Mouse (Mus musculus): ENCODE results near the gene Pde4b. TPM values are rescaled to one million over a fixed set of nuclear protein-coding genes. Genes with fewer than 3 reads are reported as not detected.

Pde4b gene
- polyA plus RNA-seq, 2 experiments from 2014 or later: 57.3 to 59.4 TPM

DNA sequence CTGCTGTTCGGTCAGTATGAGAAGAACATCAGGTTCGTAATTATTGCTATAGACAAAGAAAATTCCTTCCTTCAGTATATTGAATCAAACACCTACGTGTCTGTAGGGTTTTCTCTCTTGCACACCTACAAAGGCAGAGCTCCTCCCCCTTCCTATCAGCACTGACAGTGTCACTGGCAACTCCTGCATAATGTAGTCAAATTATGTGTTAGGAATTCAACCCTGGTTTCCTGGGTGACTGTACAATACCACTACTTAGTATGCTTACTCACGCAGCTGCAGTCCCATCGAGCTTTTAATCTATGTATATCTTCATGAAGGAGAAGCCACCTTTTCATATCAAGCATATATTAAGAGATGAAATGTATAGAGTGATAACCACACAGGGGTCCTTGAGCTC lies 99.5 kb downstream of the Pde4b start:
- no peak for ATAC-seq

DNA sequence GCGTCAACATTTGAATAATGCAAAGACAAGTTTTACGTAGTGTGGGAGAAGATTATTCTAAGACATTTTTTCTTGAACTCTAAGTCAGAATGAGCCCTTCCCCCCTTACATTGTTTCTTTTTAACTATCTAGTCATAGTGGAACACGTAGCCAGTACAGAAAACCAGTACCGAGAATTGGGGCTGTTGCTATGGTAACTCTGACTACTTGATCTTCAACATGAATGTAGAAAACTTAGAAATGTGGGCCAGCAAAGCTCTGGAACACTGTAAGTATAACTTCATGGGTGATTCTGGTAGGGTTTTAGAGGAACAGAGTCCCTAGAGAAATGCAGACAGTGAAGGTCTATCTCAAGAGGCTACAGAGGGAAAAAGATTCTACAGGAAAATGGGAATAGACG lies 110.4 kb downstream of the Pde4b start:
- no peak for ATAC-seq

- no peak for ATAC-seq
These were observed 122.4 kb downstream of the Pde4b start for GRCm38 (mm10) chr4:102209773-102210172.

DNA sequence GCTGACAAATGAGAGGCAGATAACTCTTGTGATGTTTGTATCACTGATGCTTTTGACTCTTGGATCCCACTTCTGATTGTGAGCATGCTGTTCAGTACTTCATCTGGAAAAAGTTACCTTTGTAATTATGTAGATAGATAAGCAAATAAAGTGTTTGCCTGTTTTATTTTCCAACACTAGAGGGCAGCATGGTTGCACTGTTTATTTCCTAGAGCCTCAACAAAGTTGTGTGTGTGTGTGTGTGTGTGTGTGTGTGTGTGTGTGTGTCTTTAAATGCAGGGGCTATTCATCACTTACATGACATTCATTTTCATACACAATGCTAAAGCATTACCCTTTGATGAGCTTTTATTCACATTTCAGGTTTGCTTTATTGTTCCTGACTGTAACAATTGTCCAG lies 139.4 kb downstream of the Pde4b start:
- no peak for ATAC-seq

DNA sequence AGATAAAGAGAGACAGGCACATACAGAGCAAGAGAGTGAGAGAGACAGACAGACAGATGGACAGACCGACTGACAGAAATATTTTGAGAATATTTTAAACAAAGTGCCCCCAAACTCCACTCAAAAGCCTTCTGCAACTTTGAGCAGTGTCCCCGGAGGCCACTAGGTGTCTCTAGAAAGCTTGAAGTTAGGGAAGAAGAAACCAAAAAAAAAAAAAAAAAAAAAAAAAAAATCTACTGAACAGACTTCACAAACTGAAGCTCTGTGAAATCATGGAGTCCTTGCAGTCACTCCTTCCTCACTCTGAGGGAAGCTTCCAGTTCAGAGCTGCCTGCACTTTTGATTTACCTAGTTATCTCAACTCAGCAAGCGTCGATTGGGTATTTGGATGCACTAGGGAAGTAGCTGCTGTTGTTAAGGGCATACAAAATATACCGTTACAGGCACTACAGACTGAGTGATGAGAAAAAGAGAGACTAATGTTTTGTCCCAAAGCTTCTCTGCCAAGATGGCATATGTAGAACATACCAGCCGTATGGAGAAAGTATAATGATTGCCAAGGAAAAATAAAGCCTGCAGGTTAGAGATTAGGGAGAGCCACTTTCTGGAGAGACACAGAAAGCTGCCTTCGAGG lies 141.7 kb downstream of the Pde4b start:
- ATAC-seq: no peak

DNA sequence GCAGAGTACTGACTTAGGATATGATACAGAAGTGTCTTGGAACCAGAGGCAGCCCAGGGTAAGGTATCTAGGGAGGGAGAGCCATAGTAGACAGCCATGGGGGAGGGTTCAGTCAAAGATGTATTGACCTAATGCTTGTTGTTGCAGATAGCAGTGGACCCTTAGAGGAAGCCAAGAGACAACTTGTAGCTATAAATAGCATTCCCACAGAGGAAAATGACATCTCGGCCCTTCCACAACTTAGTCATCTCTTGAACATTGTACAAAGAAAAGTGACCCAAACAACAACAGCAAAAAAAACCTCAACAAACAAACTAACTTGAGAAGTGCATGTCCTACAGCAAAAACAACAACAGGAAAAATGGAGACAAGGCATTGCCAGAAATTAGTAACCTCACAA lies 143.6 kb downstream of the Pde4b start:
- no peak for ATAC-seq

DNA sequence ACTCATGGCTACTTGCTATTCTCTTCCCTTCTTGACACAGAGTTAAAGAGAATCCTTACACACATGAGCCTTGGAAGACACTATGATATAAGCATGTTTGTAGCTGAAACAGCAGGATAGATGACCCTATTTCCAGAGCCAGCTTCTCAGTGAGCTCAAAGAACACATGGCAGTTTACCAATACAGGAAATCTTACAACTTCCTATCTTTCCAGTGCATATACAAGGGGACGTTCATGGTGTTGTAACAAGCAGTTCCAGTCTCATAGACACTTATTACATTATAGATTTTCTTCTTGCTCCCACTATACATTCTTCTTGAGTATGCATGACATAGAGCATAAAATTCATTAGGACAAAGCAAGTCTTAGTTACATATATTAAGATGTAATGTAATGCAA lies 146.3 kb downstream of the Pde4b start:
- ATAC-seq: no peak

DNA sequence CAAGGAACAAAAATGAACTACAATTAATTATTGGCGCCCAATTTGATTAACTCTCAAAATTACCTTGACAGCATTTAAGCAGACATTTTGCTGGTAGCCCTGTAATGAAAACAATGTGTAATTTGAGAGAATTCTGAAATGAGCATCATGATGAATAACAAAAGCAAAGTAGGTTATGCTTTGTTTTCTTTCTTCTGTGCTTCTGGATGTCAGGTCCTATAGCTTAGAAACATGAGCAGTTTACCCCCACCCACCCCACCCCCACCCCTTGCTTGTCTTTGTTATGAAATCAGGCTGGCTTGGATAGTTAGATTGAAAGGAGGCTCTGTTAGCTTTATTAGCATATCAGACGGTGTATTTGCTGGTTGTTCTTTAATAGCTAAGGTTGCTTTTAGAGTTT lies 147.8 kb downstream of the Pde4b start:
- ATAC-seq: no peak

- no peak for ATAC-seq
These were observed 151.8 kb downstream of the Pde4b start for GRCm38 (mm10) chr4:102239102-102239501.

GRCm38 (mm10) chr4:102239657-102240390 lies 152.5 kb downstream of the Pde4b start:
- ATAC-seq: no peak

DNA sequence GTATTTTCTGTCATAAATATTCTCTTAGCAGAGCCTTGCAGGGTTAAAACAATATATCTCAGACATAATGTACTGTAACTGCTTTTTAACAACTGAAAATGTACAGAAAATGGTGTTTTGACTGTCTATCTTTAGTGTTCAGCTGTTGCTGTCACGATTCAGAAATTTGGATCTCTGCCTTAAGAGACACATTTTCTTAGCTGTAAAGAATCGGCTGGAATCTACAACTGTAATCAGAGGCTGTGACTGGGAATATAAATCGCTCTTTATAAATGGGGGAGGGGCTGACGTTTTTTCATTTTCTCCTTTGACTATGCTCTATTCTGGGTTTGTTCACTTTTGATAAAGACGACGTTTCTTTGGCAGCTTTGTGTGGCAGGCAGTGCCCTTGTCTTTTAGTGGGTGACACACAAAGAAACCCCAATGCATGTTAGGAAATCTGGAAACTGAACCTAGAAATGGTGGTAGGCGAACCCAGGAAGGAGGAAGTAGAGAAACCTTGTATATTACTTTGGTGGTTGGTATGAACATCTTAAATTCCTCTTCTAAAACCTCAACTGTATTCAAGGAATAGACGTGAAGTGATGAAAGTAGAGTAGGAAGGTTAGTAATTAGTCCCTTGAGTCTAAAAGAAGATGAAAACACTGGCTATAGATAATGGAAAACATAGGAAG lies 153.5 kb downstream of the Pde4b start:
- ATAC-seq: no peak

DNA sequence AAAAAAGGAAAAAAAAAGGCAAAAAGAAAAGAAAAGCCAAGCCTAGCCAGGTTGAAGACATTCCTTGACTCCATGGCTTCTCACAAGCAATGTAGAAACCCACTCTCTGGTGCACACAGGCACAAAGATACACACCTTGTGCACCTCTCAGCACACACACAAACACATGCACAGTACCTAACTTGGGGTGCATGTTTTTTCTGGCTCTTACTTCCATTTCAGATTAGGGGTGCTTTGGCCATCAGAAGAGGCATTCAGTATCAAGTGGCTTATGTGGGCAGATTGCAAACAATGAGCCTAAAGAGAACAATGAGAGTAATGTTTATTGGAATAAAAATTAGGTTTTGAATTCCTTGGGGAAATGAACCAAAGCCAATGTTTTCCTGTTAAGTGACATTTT lies 166.7 kb downstream of the Pde4b start:
- no peak for ATAC-seq

GRCm38 (mm10) chr4:102254466-102255294 lies 167.3 kb downstream of the Pde4b start:
- no peak for ATAC-seq

DNA sequence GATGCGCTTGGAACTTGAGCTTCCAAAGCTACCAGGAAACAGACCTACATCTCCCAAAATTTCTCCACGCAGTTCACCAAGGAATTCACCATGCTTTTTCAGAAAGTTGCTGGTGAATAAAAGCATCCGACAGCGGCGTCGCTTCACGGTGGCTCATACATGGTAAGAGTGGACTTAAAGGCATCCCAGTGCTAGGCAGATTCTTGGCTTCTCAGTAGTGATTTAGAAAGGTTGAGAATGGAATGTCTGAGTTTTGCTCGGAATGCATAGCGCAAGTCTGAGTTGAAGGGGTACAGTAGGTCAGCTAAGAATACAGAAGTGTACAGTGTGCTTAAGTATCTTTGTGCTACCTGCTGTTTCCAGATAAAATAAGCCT lies 167.9 kb downstream of the Pde4b start:
- no peak for ATAC-seq

GRCm38 (mm10) chr4:102256170-102256960 lies 169.0 kb downstream of the Pde4b start:
- peak; percentile 61 for ATAC-seq

DNA sequence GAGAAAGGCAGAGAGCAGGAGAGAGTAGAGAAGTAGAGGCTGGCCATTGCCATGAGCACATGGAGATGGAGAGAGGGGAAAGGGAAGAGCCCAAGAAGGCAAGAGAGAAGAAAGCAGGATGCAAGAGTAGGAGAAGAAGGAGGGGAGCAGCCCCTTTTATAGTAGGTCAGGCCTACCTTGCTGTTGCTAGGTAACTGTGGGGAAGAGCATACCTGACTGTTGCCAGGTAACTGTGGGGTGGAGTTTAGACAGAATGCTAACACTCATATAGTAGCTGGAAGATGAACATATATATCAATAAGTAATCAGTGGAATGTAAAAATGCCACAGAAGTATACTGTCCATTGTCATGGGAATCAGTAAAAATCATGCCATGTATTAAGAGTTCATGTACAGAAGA lies 172.9 kb downstream of the Pde4b start:
- ATAC-seq: no peak

DNA sequence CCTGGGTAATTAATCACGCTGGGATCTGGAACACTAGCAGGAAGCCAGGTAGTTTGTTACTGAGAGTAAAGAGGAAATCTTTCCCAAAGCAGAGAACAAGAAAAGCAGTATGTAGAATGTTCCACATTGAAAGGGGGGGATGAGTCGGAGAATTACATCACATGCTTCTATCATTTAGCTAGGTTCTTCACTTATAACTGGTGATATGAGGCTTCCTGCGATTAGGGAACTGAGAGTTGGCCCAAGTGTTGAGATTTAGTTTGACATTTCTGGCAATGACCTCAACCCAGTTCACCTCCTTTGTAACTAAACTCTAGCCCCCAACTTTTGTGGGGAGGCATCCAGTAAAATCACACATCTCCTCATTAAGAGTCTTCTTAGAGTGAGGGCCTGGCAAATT lies 185.0 kb downstream of the Pde4b start:
- no peak for ATAC-seq

DNA sequence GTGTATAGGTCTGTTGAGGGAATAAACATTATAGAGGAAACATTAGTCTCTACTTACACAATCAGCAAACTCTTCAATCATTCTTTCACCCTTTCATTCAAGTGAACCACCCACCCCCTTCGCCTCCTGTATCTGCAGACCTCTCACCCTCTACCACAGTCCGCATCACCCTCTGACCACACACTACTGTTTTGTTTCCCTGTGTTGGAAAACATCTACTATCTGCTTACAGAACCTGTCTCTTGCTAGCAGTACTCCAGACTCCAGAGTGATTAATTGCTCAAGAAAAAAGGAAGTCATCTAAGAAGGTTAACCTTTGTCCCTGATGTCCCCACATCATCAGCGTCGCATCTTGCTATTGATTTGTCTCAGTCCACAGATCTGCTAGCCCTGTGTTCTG lies 185.4 kb downstream of the Pde4b start:
- ATAC-seq: no peak

GRCm38 (mm10) chr4:102275716-102276115 lies 188.4 kb downstream of the Pde4b start:
- no peak for ATAC-seq

- peak; percentile 32 for ATAC-seq
These were observed 191.6 kb downstream of the Pde4b start for GRCm38 (mm10) chr4:102278958-102279357.

DNA sequence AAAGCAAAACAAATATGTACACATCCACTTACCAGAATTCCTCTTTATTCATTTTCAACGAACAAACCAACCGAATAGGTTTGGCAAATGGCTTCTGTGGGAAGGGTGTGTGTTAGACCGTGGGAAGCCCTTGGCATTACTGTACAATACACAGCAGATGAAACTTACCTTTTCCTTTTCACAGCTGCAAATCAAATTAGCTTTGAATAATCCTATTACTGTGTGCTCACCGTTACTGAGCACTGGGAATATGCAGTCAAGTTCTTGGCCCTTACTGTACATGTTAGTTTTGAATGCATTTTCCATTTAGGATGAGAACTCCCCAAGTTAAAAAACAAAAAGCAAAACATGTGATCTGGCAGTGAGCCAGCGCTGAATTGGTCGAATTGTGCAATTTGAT lies 199.8 kb downstream of the Pde4b start:
- no peak for ATAC-seq

DNA sequence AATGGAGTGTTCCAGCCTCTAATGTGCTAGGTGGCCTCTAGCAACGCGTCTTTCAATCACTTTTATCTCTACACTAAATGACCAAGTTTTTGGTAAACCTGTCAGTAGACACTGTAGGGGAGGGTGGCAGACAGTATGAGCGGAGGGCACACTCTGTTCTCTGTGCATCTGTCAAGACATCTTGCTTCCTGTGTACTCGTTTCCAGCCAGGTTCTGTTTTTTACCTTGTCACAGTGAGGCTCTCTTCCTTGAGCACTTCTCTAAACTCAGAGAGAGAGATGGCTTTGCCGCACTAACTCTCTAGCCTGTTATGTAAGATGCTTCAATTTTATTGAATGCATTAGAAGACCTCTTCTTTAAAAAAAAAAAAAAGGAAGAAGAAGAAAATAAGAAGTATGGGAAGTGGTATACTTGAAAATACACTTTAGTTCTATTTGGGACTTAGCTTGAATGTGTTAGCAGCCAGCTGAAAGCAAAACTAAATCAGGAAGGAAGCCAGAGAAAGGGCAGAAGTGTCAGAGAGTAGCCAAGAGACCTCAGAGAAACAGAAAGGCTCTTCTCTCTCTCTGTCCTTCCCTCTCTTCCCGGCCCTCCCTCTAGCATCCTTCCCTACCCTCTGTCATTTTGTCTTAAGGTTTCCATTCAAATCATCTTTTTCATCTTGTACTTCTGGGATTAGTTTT lies 202.8 kb downstream of the Pde4b start:
- ATAC-seq: no peak

All from activated CD4-positive, CD25-positive, alpha-beta regulatory T cell, adult 4 months (primary cell).